Mouse (Mus musculus) forebrain, embryonic 15.5 days (tissue): ENCODE measurements around the gene Crisp4. TPM values are rescaled to one million over a fixed set of nuclear protein-coding genes. Genes with fewer than 3 reads are reported as not detected.
A peak's percentile ranks its signal among the peaks of the same experiment; 100 is the strongest.

Source experiments
- ATAC-seq: fragments of 200-750 bp; cut with Nextera tagmentation; replicated peaks from 2 replicates; pipeline ENCODE4 v1.8.0; 2017; ENCODE audit warnings: mild to moderate bottlenecking, moderate TSS enrichment, moderate library complexity
- H3K27ac ChIP-seq: fragments of 300-500 bp; sonication (generic); replicated peaks from 2 replicates; pipeline ENCODE4 v1.5.1; 2015; ENCODE audit warnings: mild to moderate bottlenecking, inconsistent platforms
- H3K27me3 ChIP-seq: fragments of 300-500 bp; sonication (generic); 2 replicates; pipeline ENCODE4 v1.6.1; 2015; ENCODE audit warnings: inconsistent platforms
- H3K36me3 ChIP-seq: fragments of 300-500 bp; sonication (generic); 2 replicates; pipeline ENCODE4 v1.6.1; 2015; ENCODE audit warnings: mild to moderate bottlenecking, inconsistent platforms
- H3K4me1 ChIP-seq: fragments of 300-500 bp; sonication (generic); 2 replicates; pipeline ENCODE4 v1.6.1; 2015; ENCODE audit warnings: inconsistent platforms
- H3K4me2 ChIP-seq: fragments of 300-500 bp; sonication (generic); replicated peaks from 2 replicates; pipeline ENCODE4 v1.6.1; 2015; ENCODE audit warnings: mild to moderate bottlenecking, inconsistent platforms
- H3K4me3 ChIP-seq: fragments of 300-500 bp; sonication (generic); 2 replicates; pipeline ENCODE4 v1.5.1; 2015; ENCODE audit warnings: mild to moderate bottlenecking, inconsistent platforms
- H3K9ac ChIP-seq: fragments of 300-500 bp; sonication (generic); replicated peaks from 2 replicates; pipeline ENCODE4 v1.6.1; 2015; ENCODE audit warnings: mild to moderate bottlenecking, inconsistent platforms
- H3K9me3 ChIP-seq: fragments of 300-500 bp; sonication (generic); 2 replicates; pipeline ENCODE4 v1.6.1; 2016; ENCODE audit warnings: inconsistent platforms
- WGBS: fragments of 180-500 bp; shearing (Covaris S2); methylation state at CpG from one replicate; pipeline ENCODE4 v1.1.7; 2015; ENCODE audit warnings: mixed read lengths; 5-methylcytosine and 5-hydroxymethylcytosine counted together
- polyA plus RNA-seq: library from polyadenylated mRNA; unstranded; fragments of >200 nt; fragmentation: Nextera tagmentation; extraction: Ambion mirVana; gene quantifications from 2 replicates; pipeline ENCODE4 v1.2.1, GENCODE M21; 2015

Gene Crisp4
- polyA plus RNA-seq, 1 experiment from 2014 or later: not detected

DNA sequence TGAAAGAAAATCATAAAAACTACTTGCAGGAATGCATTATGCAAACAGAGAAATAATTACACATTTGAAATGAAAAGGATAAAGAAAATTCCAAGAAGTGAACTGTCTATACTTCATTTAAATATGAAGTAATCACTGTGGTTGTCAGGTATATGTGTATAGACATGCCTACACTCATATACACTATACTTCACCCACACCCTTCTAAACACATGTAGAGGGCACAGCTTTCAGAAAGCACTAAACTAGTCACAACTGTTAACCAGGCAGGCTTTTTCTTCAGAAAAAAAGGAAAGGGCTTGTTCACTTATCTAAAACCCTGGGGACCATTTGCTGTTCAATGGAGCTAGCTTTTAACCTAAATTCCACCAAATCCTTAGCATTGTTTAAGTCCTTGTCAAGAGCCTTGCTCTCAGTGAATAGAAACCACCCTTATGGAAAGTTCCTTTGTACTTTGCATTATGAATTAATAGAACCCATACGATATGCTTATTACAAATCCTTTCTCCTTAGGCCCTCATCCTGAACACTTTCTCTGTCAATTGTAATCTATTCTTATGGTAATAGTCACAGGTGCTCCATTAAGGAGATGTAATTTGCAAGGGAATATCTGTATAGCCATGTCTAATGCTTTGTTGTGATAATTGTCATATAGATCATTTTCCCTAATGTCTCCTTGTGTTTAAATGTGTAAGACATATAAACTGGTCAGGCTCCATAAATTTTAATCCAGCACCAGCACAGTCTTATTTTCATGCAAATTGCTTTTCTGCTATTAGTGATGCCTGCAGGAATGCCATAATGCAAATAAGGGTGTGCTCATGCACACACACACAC, 40.5 kb downstream of the Crisp4 start:
- Histone ChIP-seq H3K9ac (no peak overlapping the region), H3K4me2 (no peak overlapping the region), H3K36me3 (no peaks in the 10 kb centered on the region), H3K27ac (no peak overlapping the region), H3K4me3 (no peak overlapping the region), H3K9me3 (no peaks in the 10 kb centered on the region), H3K4me1 (no peaks in the 10 kb centered on the region), H3K27me3 (no peaks in the 10 kb centered on the region)
- ATAC-seq: peak; percentile 55
- 15% methylated on average over 1 of the region's 1 CpGs for WGBS

Other genes starting within 250 kb of the Crisp4 start
- gene Defb18, start 91.5 kb upstream of the Crisp4 start, polyA plus RNA-seq: not detected in 2 replicates
- gene Defb41, start 119.2 kb upstream of the Crisp4 start, polyA plus RNA-seq: not detected in 2 replicates